Mouse (Mus musculus) liver, embryonic 14.5 days (tissue): Measurements from ENCODE around the gene Gm42715. TPM values are rescaled to one million over a fixed set of nuclear protein-coding genes. Genes with fewer than 3 reads are reported as not detected.
A peak's percentile ranks its signal among the peaks of the same experiment; 100 is the strongest.

ENCODE experiments used
- ATAC-seq: fragments of 200-750 bp; cut with Nextera tagmentation; 2 replicates; pipeline ENCODE4 v1.8.0; 2017; ENCODE audit warnings: moderate number of reproducible peaks, mild to moderate bottlenecking, moderate library complexity; ENCODE audit not compliant: insufficient read depth
- DNase-seq, 3 experiments: peaks; one replicate each; pipeline ENCODE4 v3.0.0-alpha.2; 2012 to 2013; ENCODE audit warnings: low read depth in 3 of 3, low spot score in 3 of 3
- H3K27ac ChIP-seq: fragments of 300-500 bp; sonication (generic); 2 replicates; pipeline ENCODE4 v1.5.1; 2014; ENCODE audit warnings: moderate library complexity, mild to moderate bottlenecking, control low read depth, inconsistent platforms
- H3K27me3 ChIP-seq: fragments of 300-500 bp; sonication (generic); 2 replicates; pipeline ENCODE4 v1.6.1; 2014; ENCODE audit warnings: mild to moderate bottlenecking, low read length, moderate library complexity; ENCODE audit not compliant: control insufficient read depth, insufficient read depth
- H3K36me3 ChIP-seq: fragments of 300-500 bp; sonication (generic); replicated peaks from 2 replicates; pipeline ENCODE4 v1.6.1; 2014; ENCODE audit warnings: low read depth; ENCODE audit not compliant: control insufficient read depth, insufficient read depth
- H3K4me1 ChIP-seq, 2 experiments: fragments of 200-500 bp in 1 of 2; fragments of 300-500 bp in 1 of 2; sonication (generic) in 1 of 2; replicated peaks; 2 replicates each; pipeline ENCODE4 v1.6.1; 2012 to 2014; ENCODE audit warnings: antibody characterized with exemption in 1 of 2, inconsistent platforms in 1 of 2, low read length in 1 of 2; ENCODE audit not compliant: control insufficient read depth in 2 of 2, insufficient read depth in 2 of 2
- H3K4me2 ChIP-seq: fragments of 300-500 bp; sonication (generic); 2 replicates; pipeline ENCODE4 v1.6.1; 2014; ENCODE audit warnings: low read depth, mild to moderate bottlenecking, control low read depth, moderate library complexity
- H3K4me3 ChIP-seq, 2 experiments: fragments of 200-500 bp in 1 of 2; fragments of 300-500 bp in 1 of 2; sonication (generic) in 1 of 2; 2 replicates each; pipeline ENCODE4 v1.5.1; 2012 to 2014; ENCODE audit warnings: low read depth in 2 of 2, low read length in 2 of 2, mild to moderate bottlenecking in 2 of 2, control low read depth in 1 of 2, inconsistent platforms in 1 of 2, moderate library complexity in 1 of 2; ENCODE audit not compliant: insufficient read depth in 1 of 2
- H3K9ac ChIP-seq: fragments of 300-500 bp; sonication (generic); replicated peaks from 2 replicates; pipeline ENCODE4 v1.6.1; 2014; ENCODE audit warnings: mild to moderate bottlenecking, control low read depth, moderate library complexity
- H3K9me3 ChIP-seq: fragments of 300-500 bp; sonication (generic); 2 replicates; pipeline ENCODE4 v1.6.1; 2016; ENCODE audit warnings: low read length, mixed read lengths; ENCODE audit not compliant: control insufficient read depth
- CTCF ChIP-seq: IDR thresholded peaks from 2 replicates; pipeline ENCODE4 v1.5.1; 2016; ENCODE audit warnings: antibody characterized with exemption, low read depth, control low read depth
- EP300 ChIP-seq: IDR thresholded peaks from 2 replicates; pipeline ENCODE4 v1.6.1; 2016; ENCODE audit warnings: antibody characterized with exemption, low read depth
- WGBS: fragments of 180-500 bp; shearing (Covaris S2); extraction: QIAGEN DNeasy Blood & Tissue Kit; methylation state at CpG from one replicate; pipeline ENCODE4 v1.1.7; 2014; ENCODE audit not compliant: insufficient replicate concordance; 5-methylcytosine and 5-hydroxymethylcytosine counted together
- polyA plus RNA-seq, 2 experiments: library from polyadenylated mRNA; depleted of rRNA in 1 of 2; stranded (reverse) in 1 of 2; unstranded in 1 of 2; fragments of >200 nt; fragmentation: Nextera tagmentation in 1 of 2; extraction: Ambion mirVana in 1 of 2; gene quantifications; 2 replicates each; pipeline versions ENCODE4 v1.2.1 to v1.2.3; 2012 to 2014

Gene Gm42715
- polyA plus RNA-seq, 2 experiments, result 4.7 to 6.0 TPM

- H3K27me3 ChIP-seq, result no peaks in the 10 kb centered on the region
- peak overlapping the region; percentile 77 for H3K4me2 ChIP-seq
- peak overlapping the region; percentile 79 for H3K9ac ChIP-seq
- ATAC-seq (peak; percentile 14), DNase-seq (no peak)
- H3K36me3 ChIP-seq, result peaks cover 38% of the 10 kb centered on the region
- TF ChIP-seq EP300 (no peak), CTCF (no peak)
- H3K4me1 ChIP-seq, result peaks cover 24 to 28% of the 10 kb centered on the region in 2 experiments
- H3K27ac ChIP-seq, result peak overlapping the region; percentile 32; the same call in 1 of the 2 replicates
- 5% methylated on average over 29 of the region's 29 CpGs for WGBS
- H3K4me3 ChIP-seq, result peak overlapping the region; percentile 76 to 94
- H3K9me3 ChIP-seq, result no peaks in the 10 kb centered on the region
Measured at GRCm38 (mm10) chr7:127588901-127589300, 69.5 kb downstream of the Gm42715 start.

- peak overlapping the region; percentile 79; the same call in 1 of the 2 replicates for H3K9ac ChIP-seq
Measured at GRCm38 (mm10) chr7:127589637-127590036, 70.3 kb downstream of the Gm42715 start.

GRCm38 (mm10) chr7:127591108-127591507, 71.7 kb downstream of the Gm42715 start:
- H3K36me3 ChIP-seq, result peaks cover 59% of the 10 kb centered on the region
- TF ChIP-seq EP300, result no peak
- no peak for TF ChIP-seq CTCF

More at GRCm38 (mm10) chr7:127589637-127590036, 70.3 kb downstream of the Gm42715 start:
- H3K4me1 ChIP-seq, result peaks cover 24 to 28% of the 10 kb centered on the region in 2 experiments
- H3K27ac ChIP-seq, result no peak overlapping the region
- 87% methylated on average over 9 of the region's 9 CpGs for WGBS
- TF ChIP-seq CTCF (no peak), EP300 (no peak)
- peak overlapping the region; percentile 76 to 94 for H3K4me3 ChIP-seq
- no peaks in the 10 kb centered on the region for H3K9me3 ChIP-seq
- H3K4me2 ChIP-seq, result peak overlapping the region; percentile 77
- DNase-seq, result no peak
- H3K36me3 ChIP-seq, result peaks cover 44% of the 10 kb centered on the region
- H3K27me3 ChIP-seq, result no peaks in the 10 kb centered on the region
- ATAC-seq, result no peak

GRCm38 (mm10) chr7:127592575-127592974, 73.2 kb downstream of the Gm42715 start:
- H3K4me3 ChIP-seq, result no peak overlapping the region
- TF ChIP-seq CTCF (no peak), EP300 (no peak)
- H3K9me3 ChIP-seq, result no peaks in the 10 kb centered on the region
- no peak overlapping the region for H3K9ac ChIP-seq
- H3K27me3 ChIP-seq, result no peaks in the 10 kb centered on the region
- peaks cover 74% of the 10 kb centered on the region for H3K36me3 ChIP-seq
- DNase-seq (no peak), ATAC-seq (no peak)
- H3K27ac ChIP-seq, result no peak overlapping the region
- H3K4me1 ChIP-seq, result peaks cover 7 to 10% of the 10 kb centered on the region in 2 experiments
- H3K4me2 ChIP-seq, result no peak overlapping the region
- WGBS, result 88% methylated on average over 14 of the region's 14 CpGs

More at GRCm38 (mm10) chr7:127591108-127591507, 71.7 kb downstream of the Gm42715 start:
- no peaks in the 10 kb centered on the region for H3K9me3 ChIP-seq
- no peak overlapping the region for H3K27ac ChIP-seq
- H3K9ac ChIP-seq, result no peak overlapping the region
- H3K4me2 ChIP-seq, result no peak overlapping the region
- H3K27me3 ChIP-seq, result no peaks in the 10 kb centered on the region
- DNase-seq, result no peak
- no peak for ATAC-seq
- H3K4me3 ChIP-seq, result no peak overlapping the region
- 90% methylated on average over 10 of the region's 10 CpGs for WGBS
- H3K4me1 ChIP-seq, result peaks cover 21% of the 10 kb centered on the region in 2 experiments

- ATAC-seq (no peak), DNase-seq (no peak)
- H3K4me1 ChIP-seq, result no peaks in the 10 kb centered on the region
- TF ChIP-seq EP300 (no peak), CTCF (no peak)
- no peaks in the 10 kb centered on the region for H3K9me3 ChIP-seq
- H3K27me3 ChIP-seq, result no peaks in the 10 kb centered on the region
- H3K27ac ChIP-seq, result no peak overlapping the region
- peaks cover 82% of the 10 kb centered on the region for H3K36me3 ChIP-seq
- H3K4me2 ChIP-seq, result no peak overlapping the region
- WGBS, result 91% methylated on average over 17 of the region's 17 CpGs
- H3K4me3 ChIP-seq, result no peak overlapping the region
- H3K9ac ChIP-seq, result no peak overlapping the region
Measured at GRCm38 (mm10) chr7:127596747-127597146, 77.4 kb downstream of the Gm42715 start.
